ENCODE assay signal across 8 mouse cellular contexts in genomic region chr2:30928893-30929482, GRCm38 (mm10). TPM values are rescaled to one million over a fixed set of nuclear protein-coding genes. Genes with fewer than 3 reads are reported as not detected.
A peak's percentile ranks its signal among the peaks of the same experiment; 100 is the strongest.
DNase-seq lines count a peak whose midpoint lies in the region; ATAC-seq and TF ChIP-seq lines count a peak whose summit lies in the region.

No protein-coding gene starts in this region.

- H3K79me2 ChIP-seq in heart, adult 2 months (replicated peaks; ENCODE audit: control insufficient read depth, insufficient read depth, low read length) = no peaks in the 10 kb centered on the region

- ATAC-seq in limb, embryonic 12.5 days (ENCODE audit: insufficient number of reproducible peaks, insufficient read depth, low FRiP score, low TSS enrichment, low read depth) = no peak
- no peak for ATAC-seq in midbrain, embryonic 12.5 days (ENCODE audit: low FRiP score, low read depth)

- H3K27me3 ChIP-seq in heart, adult 2 months (ENCODE audit: control insufficient read depth, insufficient read depth, low read length) = no peaks in the 10 kb centered on the region
- H3K27me3 ChIP-seq in limb, embryonic 12.5 days = no peaks in the 10 kb centered on the region
- no peaks in the 10 kb centered on the region for H3K27me3 ChIP-seq in midbrain, embryonic 12.5 days

- H3K9me3 ChIP-seq in limb, embryonic 12.5 days = no peaks in the 10 kb centered on the region
- H3K9me3 ChIP-seq in midbrain, embryonic 12.5 days = no peaks in the 10 kb centered on the region

- TF ChIP-seq CTCF in bone marrow macrophage, adult 2 months (IDR thresholded peaks at IDR 0.05; ENCODE audit: low read depth, low read length) = no peak
- TF ChIP-seq CTCF in heart, adult 2 months (IDR thresholded peaks at IDR 0.05) = no peak

- peak overlapping the region; percentile 64 for H3K4me3 ChIP-seq in bone marrow macrophage, adult 2 months (ENCODE audit: insufficient read depth, low read length)
- H3K4me3 ChIP-seq in heart, adult 2 months = peak overlapping the region; percentile 15; the same call in 1 of the 2 replicates
- H3K4me3 ChIP-seq in limb, embryonic 12.5 days (replicated peaks) = peak overlapping the region; percentile 23; the same call in 1 of the 2 replicates
- 0 out of 2 replicates have a peak overlapping the region, but pooled peaks have one; percentile 27 for H3K4me3 ChIP-seq in midbrain, embryonic 12.5 days

- peak overlapping the region; percentile 75 for H3K27ac ChIP-seq in bone marrow macrophage, adult 2 months (ENCODE audit: insufficient read depth, low read depth, low read length)
- peak overlapping the region; percentile 58 for H3K27ac ChIP-seq in heart, adult 2 months
- no peak overlapping the region for H3K27ac ChIP-seq in limb, embryonic 12.5 days
- no peak overlapping the region for H3K27ac ChIP-seq in midbrain, embryonic 12.5 days (replicated peaks)

- TF ChIP-seq POLR2A in bone marrow macrophage, adult 2 months (IDR thresholded peaks at IDR 0.05; ENCODE audit: borderline replicate concordance, low read depth, low read length) = no peak; the same call in 1 of the 2 replicates
- 0 out of 2 replicates have a peak, but pooled peaks have one; percentile 38 for TF ChIP-seq POLR2A in heart, adult 2 months (IDR thresholded peaks at IDR 0.05; ENCODE audit: insufficient read depth, low read depth, low read length)

- intact Hi-C loops in heart, adult 2 months (cut with DNase I) = no loop called here

- H3K9ac ChIP-seq in heart, adult 2 months (ENCODE audit: low read depth, low read length) = peak overlapping the region; percentile 12; the same call in 1 of the 2 replicates
- no peak overlapping the region for H3K9ac ChIP-seq in limb, embryonic 12.5 days (replicated peaks)
- H3K9ac ChIP-seq in midbrain, embryonic 12.5 days (replicated peaks) = no peak overlapping the region

- peak overlapping the region; percentile 60 for H3K4me2 ChIP-seq in limb, embryonic 12.5 days
- peak overlapping the region; percentile 53 for H3K4me2 ChIP-seq in midbrain, embryonic 12.5 days (replicated peaks)

- TF ChIP-seq EP300 in heart, adult 2 months (IDR thresholded peaks at IDR 0.05; ENCODE audit: insufficient read depth, low read depth, low read length) = no peak

- H3K36me3 ChIP-seq in heart, adult 2 months (ENCODE audit: control insufficient read depth, insufficient read depth, low read length) = no peaks in the 10 kb centered on the region
- no peaks in the 10 kb centered on the region for H3K36me3 ChIP-seq in limb, embryonic 12.5 days
- no peaks in the 10 kb centered on the region for H3K36me3 ChIP-seq in midbrain, embryonic 12.5 days

- 26% methylated on average over 12 of the region's 12 CpGs for WGBS in heart, adult 2 months
- 30% methylated on average over 12 of the region's 12 CpGs for WGBS in limb, embryonic 12.5 days
- WGBS in midbrain, embryonic 12.5 days = 30% methylated on average over 12 of the region's 12 CpGs

- peak; percentile 36 for DNase-seq in layer of hippocampus, adult 9-11 months
- DNase-seq in layer of hippocampus, postnatal 14 days (ENCODE audit: low spot score in 2 of 2) = no peak
- peak; percentile 62 to 81 for DNase-seq in heart, adult 2 months
- DNase-seq in cerebellum, adult 18-20 months = no peak
- no peak for DNase-seq in layer of hippocampus, postnatal 36 days

- peaks cover 37% of the 10 kb centered on the region for H3K4me1 ChIP-seq in bone marrow macrophage, adult 2 months (ENCODE audit: control insufficient read depth, insufficient read depth, low read length)
- H3K4me1 ChIP-seq in heart, adult 2 months (ENCODE audit: control insufficient read depth, insufficient read depth, low read length) = peaks cover 8% of the 10 kb centered on the region
- H3K4me1 ChIP-seq in limb, embryonic 12.5 days (replicated peaks) = peaks cover 20% of the 10 kb centered on the region
- peaks cover 10% of the 10 kb centered on the region for H3K4me1 ChIP-seq in midbrain, embryonic 12.5 days

RNA-seq across cellular contexts. Expression of gene Ptges, which starts 0.7 kb away (rescaled TPM):
- 1 to 10 TPM; 4.4 to 5.8 TPM for total RNA-seq in layer of hippocampus, postnatal 14 days (2021)
- 0.80 and 2.7 TPM in 2 replicates for polyA plus RNA-seq in bone marrow macrophage, adult 2 months (2012; ENCODE audit: insufficient read depth, insufficient read length, missing spikeins)
- 1 to 10 TPM; 2.5 to 2.8 TPM for total RNA-seq in heart, adult 2 months (2021)
- 4.8 and 6.6 TPM in 2 replicates for polyA plus RNA-seq in heart, adult 2 months (2012; rRNA removed)
- 11.5 and 12.8 TPM in 2 replicates for polyA plus RNA-seq in limb, embryonic 12.5 days (2016; fragmentation: Nextera tagmentation; extraction: Ambion mirVana)
- polyA plus RNA-seq in midbrain, embryonic 12.5 days (2016; fragmentation: Nextera tagmentation; extraction: Ambion mirVana) = 3.6 and 4.6 TPM in 2 replicates
- 1 to 10 TPM; 2.1 to 2.9 TPM for total RNA-seq in layer of hippocampus, postnatal 36 days (2021)

RNA-seq across cellular contexts. Expression of gene Tor1b, which starts 23.8 kb away (rescaled TPM):
- total RNA-seq in layer of hippocampus, postnatal 14 days (2021) = 10 to 100 TPM; 38.8 TPM
- 26.9 and 28.3 TPM in 2 replicates for polyA plus RNA-seq in bone marrow macrophage, adult 2 months (2012; ENCODE audit: insufficient read depth, insufficient read length, missing spikeins)
- total RNA-seq in heart, adult 2 months (2021) = 10 to 100 TPM; 23.9 to 26.4 TPM
- polyA plus RNA-seq in heart, adult 2 months (2012; rRNA removed) = 17.1 and 28.6 TPM in 2 replicates
- polyA plus RNA-seq in limb, embryonic 12.5 days (2016; fragmentation: Nextera tagmentation; extraction: Ambion mirVana) = 30.7 and 32.0 TPM in 2 replicates
- 20.4 and 22.2 TPM in 2 replicates for polyA plus RNA-seq in midbrain, embryonic 12.5 days (2016; fragmentation: Nextera tagmentation; extraction: Ambion mirVana)
- 10 to 100 TPM; 40.3 to 40.7 TPM for total RNA-seq in layer of hippocampus, postnatal 36 days (2021)

RNA-seq across cellular contexts. Expression of gene Tor1a, which starts 38.7 kb away (rescaled TPM):
- 10 to 100 TPM; 47.0 to 54.0 TPM for total RNA-seq in layer of hippocampus, postnatal 14 days (2021)
- polyA plus RNA-seq in bone marrow macrophage, adult 2 months (2012; ENCODE audit: insufficient read depth, insufficient read length, missing spikeins) = 45.2 and 53.7 TPM in 2 replicates
- 10 to 100 TPM in 1 of 2 experiments, 1 to 10 TPM in 1; 9.6 to 10.4 TPM for total RNA-seq in heart, adult 2 months (2021)
- polyA plus RNA-seq in heart, adult 2 months (2012; rRNA removed) = 11.3 and 14.3 TPM in 2 replicates
- 84.3 and 88.0 TPM in 2 replicates for polyA plus RNA-seq in limb, embryonic 12.5 days (2016; fragmentation: Nextera tagmentation; extraction: Ambion mirVana)
- 87.7 and 92.3 TPM in 2 replicates for polyA plus RNA-seq in midbrain, embryonic 12.5 days (2016; fragmentation: Nextera tagmentation; extraction: Ambion mirVana)
- total RNA-seq in layer of hippocampus, postnatal 36 days (2021) = 10 to 100 TPM; 48.2 to 52.6 TPM

RNA-seq across cellular contexts. Expression of gene BC005624, which starts 53.0 kb away (rescaled TPM):
- 10 to 100 TPM; 51.0 to 52.8 TPM for total RNA-seq in layer of hippocampus, postnatal 14 days (2021)
- 90.8 and 96.9 TPM in 2 replicates for polyA plus RNA-seq in bone marrow macrophage, adult 2 months (2012; ENCODE audit: insufficient read depth, insufficient read length, missing spikeins)
- 10 to 100 TPM; 20.6 to 21.7 TPM for total RNA-seq in heart, adult 2 months (2021)
- 14.7 and 25.0 TPM in 2 replicates for polyA plus RNA-seq in heart, adult 2 months (2012; rRNA removed)
- polyA plus RNA-seq in limb, embryonic 12.5 days (2016; fragmentation: Nextera tagmentation; extraction: Ambion mirVana) = 55.9 and 57.8 TPM in 2 replicates
- 70.8 and 75.3 TPM in 2 replicates for polyA plus RNA-seq in midbrain, embryonic 12.5 days (2016; fragmentation: Nextera tagmentation; extraction: Ambion mirVana)
- 10 to 100 TPM; 63.9 to 64.3 TPM for total RNA-seq in layer of hippocampus, postnatal 36 days (2021)

RNA-seq across cellular contexts. Expression of gene Usp20, which starts 53.1 kb away (rescaled TPM):
- total RNA-seq in layer of hippocampus, postnatal 14 days (2021) = 10 to 100 TPM; 84.0 to 85.6 TPM
- polyA plus RNA-seq in bone marrow macrophage, adult 2 months (2012; ENCODE audit: insufficient read depth, insufficient read length, missing spikeins) = 7.1 and 9.7 TPM in 2 replicates
- 10 to 100 TPM; 50.8 to 55.0 TPM for total RNA-seq in heart, adult 2 months (2021)
- 43.9 and 51.7 TPM in 2 replicates for polyA plus RNA-seq in heart, adult 2 months (2012; rRNA removed)
- 18.5 and 20.6 TPM in 2 replicates for polyA plus RNA-seq in limb, embryonic 12.5 days (2016; fragmentation: Nextera tagmentation; extraction: Ambion mirVana)
- 33.7 and 35.1 TPM in 2 replicates for polyA plus RNA-seq in midbrain, embryonic 12.5 days (2016; fragmentation: Nextera tagmentation; extraction: Ambion mirVana)
- 10 to 100 TPM; 79.3 to 80.4 TPM for total RNA-seq in layer of hippocampus, postnatal 36 days (2021)

Comparison
In these comparisons a context has a peak if more than half of its experiments do, and no peak if none do; other contexts are left out.
1. DNase-seq: peak in layer of hippocampus, adult 9-11 months (single experiment) and heart, adult 2 months (2 of 2); none in layer of hippocampus, postnatal 14 days (0 of 2), cerebellum, adult 18-20 months (0 of 2) and layer of hippocampus, postnatal 36 days (0 of 2).
2. H3K27ac ChIP-seq: peak in bone marrow macrophage, adult 2 months (single experiment) and heart, adult 2 months (single experiment); none in limb, embryonic 12.5 days (single experiment) and midbrain, embryonic 12.5 days (single experiment).
3. Peak in every context shown above with its lines, with median percentiles within 50 percentile points of each other: H3K4me3 ChIP-seq.